Mouse (Mus musculus) hindbrain, embryonic 12.5 days (tissue): ENCODE measurements around the gene Asap2. TPM values are rescaled to one million over a fixed set of nuclear protein-coding genes. Genes with fewer than 3 reads are reported as not detected.
A peak's percentile ranks its signal among the peaks of the same experiment; 100 is the strongest.

Source experiments
- ATAC-seq: fragments of 200-750 bp; cut with Nextera tagmentation; 2 replicates; pipeline ENCODE4 v1.8.0; 2017; ENCODE audit warnings: moderate TSS enrichment; ENCODE audit not compliant: low FRiP score
- H3K27ac ChIP-seq: fragments of 300-500 bp; sonication (generic); 2 replicates; pipeline ENCODE4 v1.5.1; 2016; ENCODE audit warnings: mild to moderate bottlenecking
- H3K27me3 ChIP-seq: fragments of 300-500 bp; sonication (generic); 2 replicates; pipeline ENCODE4 v1.6.1; 2016; ENCODE audit warnings: mild to moderate bottlenecking
- H3K36me3 ChIP-seq: fragments of 300-500 bp; sonication (generic); 2 replicates; pipeline ENCODE4 v1.6.1; 2016; ENCODE audit warnings: mild to moderate bottlenecking
- H3K4me1 ChIP-seq: fragments of 300-500 bp; sonication (generic); 2 replicates; pipeline ENCODE4 v1.6.1; 2016
- H3K4me2 ChIP-seq: fragments of 300-500 bp; sonication (generic); replicated peaks from 2 replicates; pipeline ENCODE4 v1.6.1; 2016; ENCODE audit warnings: mild to moderate bottlenecking
- H3K4me3 ChIP-seq: fragments of 300-500 bp; sonication (generic); 2 replicates; pipeline ENCODE4 v1.5.1; 2016; ENCODE audit warnings: mild to moderate bottlenecking
- H3K9ac ChIP-seq: fragments of 300-500 bp; sonication (generic); 2 replicates; pipeline ENCODE4 v1.6.1; 2016; ENCODE audit warnings: mild to moderate bottlenecking, moderate library complexity
- H3K9me3 ChIP-seq: fragments of 300-500 bp; sonication (generic); replicated peaks from 2 replicates; pipeline ENCODE4 v1.6.1; 2016; ENCODE audit warnings: mild to moderate bottlenecking
- WGBS: fragments of 180-500 bp; shearing (Covaris S2); methylation state at CpG from one replicate; pipeline ENCODE4 v1.1.7; 2016; 5-methylcytosine and 5-hydroxymethylcytosine counted together
- polyA plus RNA-seq: library from polyadenylated mRNA; unstranded; fragments of >200 nt; fragmentation: Nextera tagmentation; extraction: Ambion mirVana; gene quantifications from 2 replicates; pipeline ENCODE4 v1.2.1, GENCODE M21; 2016

Asap2 gene
- polyA plus RNA-seq, 1 experiment from 2014 or later, result 18.3 TPM

DNA sequence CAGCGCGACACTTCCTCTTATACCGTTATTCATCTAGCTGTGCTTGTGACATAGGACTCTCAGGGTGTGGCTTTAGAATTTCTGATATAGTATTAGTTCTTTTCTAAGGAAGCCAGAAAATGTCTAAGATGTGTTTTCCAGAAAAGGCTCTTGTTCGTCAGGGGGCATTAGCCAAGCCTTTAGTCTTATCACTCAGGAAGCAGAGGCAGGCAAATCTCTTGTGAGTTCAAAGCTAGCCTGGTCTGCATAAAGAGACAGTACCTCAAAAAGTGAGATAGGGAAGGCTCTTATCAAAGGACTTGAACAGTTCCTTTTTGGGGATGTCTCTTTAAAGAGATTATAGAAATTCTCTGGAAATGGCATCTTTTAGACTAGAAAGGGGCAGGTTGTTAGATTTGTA lies 238.4 kb downstream of the Asap2 start:
- Histone ChIP-seq H3K4me2 (no peak overlapping the region), H3K4me3 (no peak overlapping the region), H3K9ac (no peak overlapping the region), H3K36me3 (peaks cover 47% of the 10 kb centered on the region), H3K9me3 (no peaks in the 10 kb centered on the region), H3K27ac (no peak overlapping the region), H3K27me3 (no peaks in the 10 kb centered on the region), H3K4me1 (peaks cover 4% of the 10 kb centered on the region)
- no peak for ATAC-seq
- 92% methylated on average over 4 of the region's 4 CpGs for WGBS

- H3K4me1 ChIP-seq, result peaks cover 4% of the 10 kb centered on the region
- no peak overlapping the region for H3K4me2 ChIP-seq
- ATAC-seq, result 0 out of 2 replicates have a peak, but pooled peaks have one; percentile 3
- H3K9ac ChIP-seq, result no peak overlapping the region
- no peaks in the 10 kb centered on the region for H3K27me3 ChIP-seq
- WGBS, result 70% methylated on average over 17 of the region's 17 CpGs
- H3K9me3 ChIP-seq, result no peaks in the 10 kb centered on the region
- H3K4me3 ChIP-seq, result no peak overlapping the region
- peak overlapping the region; percentile 6; the same call in 1 of the 2 replicates for H3K27ac ChIP-seq
- H3K36me3 ChIP-seq, result peaks cover 42% of the 10 kb centered on the region
Measured at GRCm38 (mm10) chr12:21229076-21229918, 239.0 kb downstream of the Asap2 start.

DNA sequence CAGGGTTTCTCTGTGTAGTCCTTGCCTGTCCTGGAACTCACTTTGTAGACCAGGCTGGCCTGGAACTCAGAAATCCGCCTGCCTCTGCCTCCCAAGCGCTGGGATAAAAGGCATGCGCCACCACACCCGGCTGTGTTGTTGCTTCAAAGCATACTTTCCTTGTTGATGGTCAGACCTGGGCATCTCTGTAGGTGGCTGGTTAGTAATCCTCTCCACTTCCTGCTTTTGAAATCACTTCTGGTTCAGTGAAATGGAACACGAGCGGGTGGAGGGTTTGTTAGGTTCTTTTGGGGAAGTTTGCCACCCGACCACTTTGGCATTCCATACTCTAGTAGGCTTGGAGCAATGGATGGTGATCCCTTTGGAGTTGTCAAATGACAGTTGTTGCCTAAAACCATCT lies 243.5 kb downstream of the Asap2 start:
- Histone ChIP-seq H3K36me3 (peaks cover 76% of the 10 kb centered on the region), H3K9ac (no peak overlapping the region), H3K4me1 (no peaks in the 10 kb centered on the region)

DNA sequence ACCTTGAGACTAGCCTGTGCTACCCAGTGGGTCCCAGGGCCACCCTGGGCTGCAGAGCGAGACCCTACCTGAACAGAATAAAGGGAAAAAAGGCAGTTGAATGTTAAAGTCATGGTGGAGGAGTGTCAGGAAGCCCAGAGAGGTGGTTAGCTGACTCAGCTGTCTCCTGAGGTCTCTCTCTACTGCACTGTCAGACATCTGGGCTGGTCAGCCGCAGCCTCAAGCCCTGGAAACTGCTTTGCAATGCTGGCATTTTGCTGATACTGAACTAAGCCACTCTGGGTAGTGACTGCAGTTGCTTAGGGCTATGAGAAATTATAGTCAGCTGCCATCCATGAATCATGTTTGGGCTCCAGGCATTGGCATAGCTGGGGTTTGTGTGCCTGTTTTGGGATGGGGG lies 244.3 kb downstream of the Asap2 start:
- WGBS, result 83% methylated on average over 2 of the region's 2 CpGs
- Histone ChIP-seq H3K36me3 (peaks cover 76% of the 10 kb centered on the region), H3K4me3 (no peak overlapping the region), H3K9ac (no peak overlapping the region), H3K27me3 (no peaks in the 10 kb centered on the region), H3K9me3 (no peaks in the 10 kb centered on the region), H3K4me1 (no peaks in the 10 kb centered on the region), H3K27ac (no peak overlapping the region), H3K4me2 (no peak overlapping the region)
- ATAC-seq, result no peak

More for the DNA sequence above, 243.5 kb downstream of the Asap2 start:
- no peak overlapping the region for H3K4me3 ChIP-seq
- H3K27me3 ChIP-seq, result no peaks in the 10 kb centered on the region
- H3K4me2 ChIP-seq, result no peak overlapping the region
- no peak for ATAC-seq
- H3K9me3 ChIP-seq, result no peaks in the 10 kb centered on the region
- no peak overlapping the region for H3K27ac ChIP-seq
- 87% methylated on average over 7 of the region's 7 CpGs for WGBS

GRCm38 (mm10) chr12:21241965-21242364 lies 251.7 kb downstream of the Asap2 start:
- Histone ChIP-seq H3K9ac (no peak overlapping the region), H3K27ac (no peak overlapping the region), H3K27me3 (no peaks in the 10 kb centered on the region), H3K4me1 (no peaks in the 10 kb centered on the region), H3K4me3 (no peak overlapping the region), H3K4me2 (no peak overlapping the region), H3K9me3 (no peaks in the 10 kb centered on the region), H3K36me3 (peaks cover 83% of the 10 kb centered on the region)
- ATAC-seq, result no peak
- 69% methylated on average over 3 of the region's 3 CpGs for WGBS

DNA sequence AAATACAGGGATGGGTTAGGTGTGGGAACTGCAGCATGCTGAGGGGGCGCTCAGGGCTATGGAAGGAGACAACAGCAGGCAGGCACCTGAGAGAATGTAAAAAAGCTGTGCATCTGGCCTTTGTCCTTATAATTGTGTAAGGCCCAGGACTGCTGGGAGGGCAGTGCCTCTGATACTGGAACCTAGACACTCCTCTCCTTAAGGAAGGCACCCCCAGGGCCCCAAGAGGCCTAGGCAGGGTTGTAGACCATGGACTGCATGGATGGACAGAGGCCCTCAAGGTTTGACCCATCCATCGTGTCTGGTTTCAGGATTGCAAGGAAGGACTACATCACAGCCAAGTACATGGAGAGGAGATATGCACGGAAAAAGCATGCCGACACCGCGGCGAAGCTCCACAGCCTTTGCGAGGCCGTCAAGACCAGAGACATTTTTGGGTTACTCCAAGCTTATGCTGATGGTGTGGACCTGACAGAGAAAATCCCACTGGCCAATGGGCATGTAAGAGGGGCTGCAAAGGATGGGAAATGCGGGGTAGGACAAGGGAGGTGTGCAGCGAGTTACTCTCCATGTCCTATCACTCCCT lies 254.2 kb downstream of the Asap2 start:
- Histone ChIP-seq H3K4me1 (no peaks in the 10 kb centered on the region), H3K4me3 (no peak overlapping the region), H3K36me3 (peaks cover 81% of the 10 kb centered on the region), H3K9ac (no peak overlapping the region), H3K9me3 (no peaks in the 10 kb centered on the region), H3K4me2 (no peak overlapping the region), H3K27me3 (no peaks in the 10 kb centered on the region), H3K27ac (no peak overlapping the region)
- no peak for ATAC-seq
- whole genome bisulfite sequencing, result 92% methylated on average over 11 of the region's 11 CpGs

DNA sequence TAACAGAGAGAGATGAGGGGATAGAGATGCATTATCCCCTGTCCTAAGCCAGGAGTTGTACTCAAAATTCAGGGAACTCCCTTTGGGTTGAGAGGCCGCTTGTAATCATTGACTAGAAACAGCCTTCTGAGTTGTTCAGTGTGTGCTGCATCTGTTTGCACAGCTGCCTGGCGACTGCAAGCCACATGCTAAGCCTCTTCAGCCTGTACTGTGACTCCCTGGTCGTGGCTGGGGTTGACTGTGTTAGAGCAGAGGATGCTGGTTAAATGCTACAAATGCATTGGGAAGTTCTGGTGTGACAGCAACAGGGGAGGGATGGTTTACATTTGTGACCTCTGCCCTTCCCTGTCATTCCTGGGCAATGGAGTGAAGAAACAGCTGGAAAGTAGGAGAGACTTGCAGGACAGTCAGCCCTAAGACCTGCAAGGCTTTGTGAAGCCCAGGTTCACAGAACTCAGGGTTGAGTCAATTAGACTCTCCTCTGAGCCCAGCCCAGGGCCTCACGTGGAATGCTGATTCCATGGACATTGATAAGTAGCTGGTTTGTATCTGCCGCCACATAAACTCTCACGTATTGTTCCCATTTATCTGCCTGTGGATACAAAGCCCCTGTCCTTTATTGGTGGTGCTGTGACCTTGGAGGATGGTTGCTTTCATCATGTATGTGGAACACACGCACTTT lies 257.6 kb downstream of the Asap2 start:
- H3K36me3 ChIP-seq, result peaks cover 91% of the 10 kb centered on the region
- ATAC-seq, result no peak
- 79% methylated on average over 7 of the region's 7 CpGs for whole genome bisulfite sequencing
- H3K9me3 ChIP-seq, result no peaks in the 10 kb centered on the region
- H3K4me3 ChIP-seq, result no peak overlapping the region
- no peaks in the 10 kb centered on the region for H3K27me3 ChIP-seq
- H3K4me1 ChIP-seq, result no peaks in the 10 kb centered on the region
- H3K4me2 ChIP-seq, result no peak overlapping the region
- H3K27ac ChIP-seq, result no peak overlapping the region
- no peak overlapping the region for H3K9ac ChIP-seq

DNA sequence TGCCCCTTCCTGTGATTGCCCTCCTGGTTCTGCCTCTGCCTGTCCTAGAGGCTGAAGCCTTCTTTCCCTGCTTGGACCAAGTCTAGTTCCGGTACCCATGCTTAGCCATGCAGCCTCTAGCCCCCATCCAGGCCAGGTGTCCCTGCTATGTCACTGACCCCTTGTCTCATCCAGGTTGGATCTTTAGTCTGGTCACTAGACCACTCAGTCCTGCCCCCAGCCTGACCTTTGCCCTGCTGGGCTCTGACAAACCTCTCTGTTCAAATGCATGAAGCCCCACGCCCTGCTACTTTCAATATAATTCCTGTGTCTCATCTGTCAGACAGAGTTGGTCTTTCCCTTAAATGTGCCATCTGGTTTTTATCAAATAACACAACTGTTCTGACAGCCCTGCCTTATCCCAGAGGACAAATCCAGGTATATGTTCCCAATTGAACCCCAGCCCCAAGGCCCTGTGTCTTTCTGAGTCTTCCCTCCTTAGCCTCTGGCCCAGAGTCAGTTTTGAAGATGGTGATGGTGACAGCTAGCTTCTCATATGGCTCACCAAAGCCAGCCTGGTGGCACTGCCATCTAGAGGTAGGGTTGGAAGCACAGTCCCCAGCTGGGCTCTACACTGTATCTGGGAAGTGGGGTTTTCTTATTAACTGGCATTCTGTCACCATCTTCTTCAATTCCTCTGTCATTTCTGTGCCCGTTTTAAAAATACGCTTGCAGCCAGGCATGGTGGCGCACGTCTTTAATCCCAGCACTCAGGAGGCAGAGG lies 270.4 kb downstream of the Asap2 start:
- no peak overlapping the region for H3K4me2 ChIP-seq
- H3K4me1 ChIP-seq, result no peaks in the 10 kb centered on the region
- H3K9me3 ChIP-seq, result no peaks in the 10 kb centered on the region
- H3K36me3 ChIP-seq, result peaks cover 87% of the 10 kb centered on the region
- no peak overlapping the region for H3K27ac ChIP-seq
- no peak overlapping the region for H3K4me3 ChIP-seq
- no peak for ATAC-seq
- H3K27me3 ChIP-seq, result no peaks in the 10 kb centered on the region
- WGBS, result 91% methylated on average over 6 of the region's 6 CpGs
- no peak overlapping the region for H3K9ac ChIP-seq

DNA sequence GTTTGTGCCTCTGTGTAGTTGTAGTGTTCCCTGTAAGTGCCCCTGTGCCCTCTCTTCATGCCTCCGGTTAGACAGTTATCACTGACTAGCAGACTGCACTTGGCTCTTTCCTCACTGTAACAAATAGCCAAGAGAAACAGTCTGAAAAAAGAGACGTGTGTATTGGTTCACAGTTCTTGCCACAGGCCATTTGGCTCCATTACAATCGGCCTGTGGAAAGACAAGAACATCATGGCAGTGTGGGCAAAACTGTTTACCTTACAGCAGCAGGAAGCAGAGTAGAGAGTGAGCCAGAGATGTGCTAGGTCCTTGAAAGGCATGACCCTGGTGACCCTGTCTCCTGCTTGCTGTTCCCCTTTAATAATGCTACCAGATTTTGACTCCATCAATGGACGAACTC lies 271.3 kb downstream of the Asap2 start:
- no peak for ATAC-seq
- Histone ChIP-seq H3K4me1 (no peaks in the 10 kb centered on the region), H3K9ac (no peak overlapping the region), H3K27ac (no peak overlapping the region), H3K36me3 (peaks cover 88% of the 10 kb centered on the region), H3K27me3 (no peaks in the 10 kb centered on the region), H3K9me3 (no peaks in the 10 kb centered on the region), H3K4me2 (no peak overlapping the region), H3K4me3 (no peak overlapping the region)
- 87% methylated on average over 4 of the region's 4 CpGs for WGBS

DNA sequence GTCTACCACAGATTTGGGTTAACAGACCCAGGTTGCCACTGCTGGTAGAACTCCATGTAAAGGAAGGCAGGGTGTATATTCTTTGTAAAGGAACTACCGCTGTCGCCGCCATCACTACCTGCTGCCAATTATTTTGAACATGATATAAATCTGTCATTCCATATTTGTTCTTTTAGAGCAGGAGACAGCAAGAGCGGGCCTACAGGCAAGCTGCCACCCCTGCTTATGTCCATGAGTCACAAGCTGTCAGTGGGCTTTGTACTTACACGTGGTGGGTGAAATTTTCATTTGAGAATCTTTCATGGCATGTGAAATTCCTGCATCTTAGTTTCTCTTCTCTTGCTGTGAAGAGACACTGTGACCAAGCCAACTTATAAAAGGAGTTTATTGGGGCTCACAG lies 273.0 kb downstream of the Asap2 start:
- Histone ChIP-seq H3K4me1 (no peaks in the 10 kb centered on the region), H3K4me2 (no peak overlapping the region), H3K27ac (no peak overlapping the region), H3K27me3 (no peaks in the 10 kb centered on the region), H3K9me3 (no peaks in the 10 kb centered on the region), H3K36me3 (peaks cover 86% of the 10 kb centered on the region), H3K9ac (no peak overlapping the region), H3K4me3 (no peak overlapping the region)
- 97% methylated on average over 5 of the region's 5 CpGs for WGBS
- ATAC-seq, result no peak

- Histone ChIP-seq H3K9me3 (no peaks in the 10 kb centered on the region), H3K4me1 (no peaks in the 10 kb centered on the region), H3K27ac (no peak overlapping the region), H3K4me2 (no peak overlapping the region), H3K4me3 (no peak overlapping the region), H3K9ac (no peak overlapping the region), H3K27me3 (no peaks in the 10 kb centered on the region), H3K36me3 (peaks cover 87% of the 10 kb centered on the region)
- WGBS, result 83% methylated on average over 5 of the region's 5 CpGs
- no peak for ATAC-seq
Measured at GRCm38 (mm10) chr12:21264241-21264640, 274.0 kb downstream of the Asap2 start.

DNA sequence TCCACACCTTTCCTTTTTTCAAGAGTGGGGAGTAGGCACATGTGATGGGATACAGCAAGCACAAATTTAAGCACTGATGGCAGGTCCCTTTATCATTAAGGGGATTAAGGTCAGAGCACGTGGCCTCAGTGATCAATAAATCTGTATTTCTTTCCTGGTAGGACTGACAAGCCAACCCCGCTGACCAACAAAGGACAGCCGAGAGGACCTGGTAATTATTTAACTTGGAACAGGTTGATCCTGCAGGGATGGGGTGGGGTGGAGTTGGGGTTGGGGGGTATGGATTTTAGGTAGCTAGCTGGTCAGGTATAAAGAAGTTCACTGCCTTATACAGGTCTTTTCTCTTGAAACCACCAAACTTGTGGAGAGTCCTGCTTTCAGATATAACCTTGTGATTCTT lies 274.7 kb downstream of the Asap2 start:
- no peak for ATAC-seq
- Histone ChIP-seq H3K4me1 (no peaks in the 10 kb centered on the region), H3K9me3 (no peaks in the 10 kb centered on the region), H3K27ac (no peak overlapping the region), H3K4me2 (no peak overlapping the region), H3K27me3 (no peaks in the 10 kb centered on the region), H3K9ac (no peak overlapping the region), H3K36me3 (peaks cover 86% of the 10 kb centered on the region), H3K4me3 (no peak overlapping the region)
- WGBS, result 93% methylated on average over 3 of the region's 3 CpGs
